Mouse (Mus musculus) heart, embryonic 10.5 days (tissue): ENCODE data around the gene Gm28363. TPM values are rescaled to one million over a fixed set of nuclear protein-coding genes. Genes with fewer than 3 reads are reported as not detected.
"Not testable (repeated sequence)": the region's sequence is repeated elsewhere in the genome, so short reads cannot be mapped to it uniquely, and the experiment has no call there.

Experiments
- DNase-seq: peaks from one replicate; pipeline ENCODE4 v3.0.0-alpha.2; 2017; ENCODE audit warnings: low spot score
- H3K27ac ChIP-seq: fragments of 300-500 bp; sonication (generic); 2 replicates; pipeline ENCODE4 v1.5.1; 2016; ENCODE audit warnings: mild to moderate bottlenecking
- H3K27me3 ChIP-seq: fragments of 300-500 bp; sonication (generic); 2 replicates; pipeline ENCODE4 v1.6.1; 2016; ENCODE audit warnings: mild to moderate bottlenecking; ENCODE audit not compliant: poor library complexity, insufficient read depth, severe bottlenecking
- H3K36me3 ChIP-seq: fragments of 300-500 bp; sonication (generic); 2 replicates; pipeline ENCODE4 v1.6.1; 2016; ENCODE audit warnings: mild to moderate bottlenecking, moderate library complexity
- H3K4me1 ChIP-seq: fragments of 300-500 bp; sonication (generic); 2 replicates; pipeline ENCODE4 v1.6.1; 2016; ENCODE audit warnings: mild to moderate bottlenecking
- H3K4me3 ChIP-seq: fragments of 300-500 bp; sonication (generic); 2 replicates; pipeline ENCODE4 v1.5.1; 2016; ENCODE audit warnings: mild to moderate bottlenecking, moderate library complexity
- H3K9me3 ChIP-seq: fragments of 300-500 bp; sonication (generic); 2 replicates; pipeline ENCODE4 v1.6.1; 2016; ENCODE audit warnings: mild to moderate bottlenecking, moderate library complexity
- WGBS: fragments of 180-500 bp; shearing (Covaris S2); methylation state at CpG from one replicate; pipeline ENCODE4 v1.1.7; 2016; 5-methylcytosine and 5-hydroxymethylcytosine counted together
- polyA plus RNA-seq: library from polyadenylated mRNA; unstranded; fragments of >200 nt; fragmentation: Nextera tagmentation; extraction: Ambion mirVana; gene quantifications from 2 replicates; pipeline ENCODE4 v1.2.1, GENCODE M21; 2016

Gm28363 gene
- polyA plus RNA-seq, result not detected in 2 replicates

- H3K9me3 ChIP-seq, H3K27me3 ChIP-seq, H3K36me3 ChIP-seq, DNase-seq, H3K27ac ChIP-seq, H3K4me1 ChIP-seq, H3K4me3 ChIP-seq: not testable (repeated sequence)
- WGBS, result 54% methylated on average over 2 of the region's 2 CpGs
Observed at GRCm38 (mm10) chr1:117696831-117697230, at the start of gene Gm28363. Gene Gm28363, plus strand, starts transcription at chr1:117697131.

GRCm38 (mm10) chr1:117650236-117650635 lies 46.7 kb upstream of the Gm28363 start:
- not testable (repeated sequence) for H3K36me3 ChIP-seq, H3K4me1 ChIP-seq, H3K4me3 ChIP-seq, H3K27me3 ChIP-seq, H3K9me3 ChIP-seq, H3K27ac ChIP-seq, DNase-seq
- WGBS, result 53% methylated on average over 1 of the region's 1 CpGs

Other genes starting within 250 kb of the Gm28363 start
- not detected in 2 replicates for gene B020011L13Rik, start 84.0 kb downstream of the Gm28363 start, polyA plus RNA-seq
- not detected in 2 replicates for gene Gm28360, start 132.9 kb downstream of the Gm28363 start, polyA plus RNA-seq
- not detected in 2 replicates for gene Gm28168, start 230.9 kb downstream of the Gm28363 start, polyA plus RNA-seq